Mouse (Mus musculus): ENCODE results near the gene 5730522E02Rik.

The 5730522E02Rik gene

GRCm38 (mm10) chr11:25679856-25680255 is 530.7 kb downstream of the 5730522E02Rik start:
- DNase-seq (ENCODE audit: low read depth, low spot score): no peak

- no peak for DNase-seq (ENCODE audit: low read depth, low spot score)
Observed at GRCm38 (mm10) chr11:25674194-25674593, 536.4 kb downstream of the 5730522E02Rik start.

GRCm38 (mm10) chr11:25670018-25670417 is 540.5 kb downstream of the 5730522E02Rik start:
- DNase-seq (ENCODE audit: low read depth, low spot score): no peak

GRCm38 (mm10) chr11:25664562-25665104 is 545.9 kb downstream of the 5730522E02Rik start:
- DNase-seq (ENCODE audit: low read depth, low spot score): no peak

- no peak for DNase-seq (ENCODE audit: low read depth, low spot score)
Observed at GRCm38 (mm10) chr11:25646282-25646681, 564.3 kb downstream of the 5730522E02Rik start.

GRCm38 (mm10) chr11:25644767-25645622 is 565.6 kb downstream of the 5730522E02Rik start:
- DNase-seq (ENCODE audit: low read depth, low spot score): no peak

GRCm38 (mm10) chr11:25606886-25607285 is 603.7 kb downstream of the 5730522E02Rik start:
- no peak for DNase-seq (ENCODE audit: low read depth, low spot score)

- no peak for DNase-seq (ENCODE audit: low read depth, low spot score)
Observed at GRCm38 (mm10) chr11:25600030-25600429, 610.5 kb downstream of the 5730522E02Rik start.

- no peak for DNase-seq (ENCODE audit: low read depth, low spot score)
Observed at GRCm38 (mm10) chr11:25595303-25595702, 615.3 kb downstream of the 5730522E02Rik start.

GRCm38 (mm10) chr11:25594780-25595179 is 615.8 kb downstream of the 5730522E02Rik start:
- DNase-seq (ENCODE audit: low read depth, low spot score): no peak

GRCm38 (mm10) chr11:25592268-25592667 is 618.3 kb downstream of the 5730522E02Rik start:
- DNase-seq (ENCODE audit: low read depth, low spot score): no peak

- no peak for DNase-seq (ENCODE audit: low read depth, low spot score)
Observed at GRCm38 (mm10) chr11:25590215-25590614, 620.3 kb downstream of the 5730522E02Rik start.

- no peak for DNase-seq (ENCODE audit: low read depth, low spot score)
Observed at GRCm38 (mm10) chr11:25589509-25589908, 621.1 kb downstream of the 5730522E02Rik start.

- DNase-seq (ENCODE audit: low read depth, low spot score): no peak
Observed at GRCm38 (mm10) chr11:25574129-25574465, 636.5 kb downstream of the 5730522E02Rik start.

GRCm38 (mm10) chr11:25573408-25574128 is 637.0 kb downstream of the 5730522E02Rik start:
- DNase-seq (ENCODE audit: low read depth, low spot score): no peak

GRCm38 (mm10) chr11:25571396-25571795 is 639.2 kb downstream of the 5730522E02Rik start:
- DNase-seq (ENCODE audit: low read depth, low spot score): no peak
